Mouse (Mus musculus) frontal cortex, adult (tissue): ENCODE data around the gene Gstt4.
A peak's percentile ranks its signal among the peaks of the same experiment; 100 is the strongest.
"Not testable (repeated sequence)": the region's sequence is repeated elsewhere in the genome, so short reads cannot be mapped to it uniquely, and the experiment has no call there.

Source experiments
- ATAC-seq: cut with Nextera tagmentation; 2 replicates; pipeline ENCODE4 v1.9.2; 2017; ENCODE audit warnings: mild to moderate bottlenecking, moderate library complexity, mixed read lengths; ENCODE audit not compliant: low TSS enrichment

The Gstt4 gene

DNA sequence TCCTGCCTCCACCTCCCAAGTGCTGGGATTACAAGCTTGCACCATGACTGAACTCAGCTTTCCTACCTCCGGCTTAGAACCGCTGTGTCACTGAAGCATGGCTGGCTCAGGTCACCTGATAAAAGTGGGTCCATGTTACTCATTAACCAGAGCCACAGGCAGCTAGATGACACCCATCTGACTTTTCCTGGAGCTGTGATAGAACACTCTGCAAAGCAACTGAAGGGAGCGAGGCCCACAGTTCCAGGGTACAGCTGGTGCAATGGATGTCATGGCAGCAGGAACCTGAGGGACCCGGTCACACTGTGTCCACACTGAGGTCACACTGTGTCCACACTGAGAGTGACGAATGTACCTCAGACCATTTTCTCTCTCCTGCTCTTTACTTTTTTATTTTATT, 32.5 kb downstream of the Gstt4 start:
- ATAC-seq = no peak

DNA sequence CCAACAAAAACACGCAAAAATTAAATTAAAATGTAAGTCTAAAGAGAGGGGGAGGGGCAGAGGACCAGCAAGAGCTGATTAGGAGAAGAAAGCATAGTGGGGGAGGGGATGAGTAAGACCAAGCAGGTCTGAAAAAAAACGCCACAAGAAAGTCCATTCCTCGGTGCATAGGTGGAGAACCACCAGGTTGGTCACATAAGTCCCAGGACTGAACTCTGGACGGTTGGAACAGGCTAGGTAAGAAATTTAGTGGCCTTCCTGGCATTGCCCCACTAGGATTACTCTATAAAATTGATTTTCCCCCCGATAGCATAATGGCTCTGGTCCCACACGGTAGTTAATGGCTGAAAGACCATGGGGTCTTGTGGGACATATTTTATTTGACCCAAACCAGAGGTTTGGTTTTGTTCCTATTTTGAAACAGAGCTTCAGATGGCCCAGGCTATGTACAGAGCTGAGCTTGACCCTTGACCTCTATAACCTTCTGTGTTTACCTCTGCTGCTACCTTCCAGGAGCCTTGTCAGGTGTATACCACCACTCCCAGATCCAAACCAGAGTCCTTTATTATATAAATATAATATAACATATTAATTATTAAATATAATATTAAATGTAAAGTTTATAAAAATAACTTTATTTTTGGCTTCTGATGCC, 33.1 kb downstream of the Gstt4 start:
- no peak for ATAC-seq

DNA sequence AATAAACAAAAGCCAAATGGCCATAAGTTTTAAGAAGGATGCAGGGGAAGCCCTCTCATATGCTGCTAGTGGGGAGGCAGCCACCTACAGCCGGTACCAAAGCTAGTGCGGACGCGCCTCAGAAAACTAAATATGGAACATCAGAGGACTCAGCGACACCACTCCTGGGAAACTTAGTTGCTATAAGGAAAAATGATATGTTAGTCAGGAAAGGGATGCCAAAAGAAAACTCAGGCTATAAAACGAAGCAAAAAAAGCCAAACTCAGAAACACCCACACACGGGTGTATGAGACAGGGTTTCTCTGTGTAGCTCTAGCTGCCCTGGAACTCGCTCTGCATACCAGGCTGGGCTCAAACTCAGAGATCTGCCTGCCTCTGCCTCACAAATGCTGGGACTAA, 34.1 kb downstream of the Gstt4 start:
- peak; percentile 98 for ATAC-seq

DNA sequence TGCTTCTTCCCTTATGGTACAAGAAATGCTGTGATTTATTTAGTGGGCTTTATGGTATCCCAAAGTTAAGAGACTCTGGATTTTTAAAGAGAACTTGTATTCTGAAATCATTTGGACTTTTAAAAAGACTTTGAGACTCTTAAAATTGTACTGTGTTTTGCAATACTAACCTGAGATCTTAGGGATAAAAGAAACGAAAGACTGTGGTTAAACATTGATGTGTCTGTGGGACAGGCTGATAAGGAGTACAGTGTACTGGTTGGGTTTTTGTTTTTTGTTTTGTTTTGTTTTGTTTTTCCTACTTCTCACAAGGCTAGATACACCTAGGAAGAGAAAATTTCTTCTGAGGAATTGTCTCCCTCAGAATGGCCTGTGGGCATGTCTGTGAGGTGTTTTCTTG, 36.9 kb downstream of the Gstt4 start:
- no peak for ATAC-seq

DNA sequence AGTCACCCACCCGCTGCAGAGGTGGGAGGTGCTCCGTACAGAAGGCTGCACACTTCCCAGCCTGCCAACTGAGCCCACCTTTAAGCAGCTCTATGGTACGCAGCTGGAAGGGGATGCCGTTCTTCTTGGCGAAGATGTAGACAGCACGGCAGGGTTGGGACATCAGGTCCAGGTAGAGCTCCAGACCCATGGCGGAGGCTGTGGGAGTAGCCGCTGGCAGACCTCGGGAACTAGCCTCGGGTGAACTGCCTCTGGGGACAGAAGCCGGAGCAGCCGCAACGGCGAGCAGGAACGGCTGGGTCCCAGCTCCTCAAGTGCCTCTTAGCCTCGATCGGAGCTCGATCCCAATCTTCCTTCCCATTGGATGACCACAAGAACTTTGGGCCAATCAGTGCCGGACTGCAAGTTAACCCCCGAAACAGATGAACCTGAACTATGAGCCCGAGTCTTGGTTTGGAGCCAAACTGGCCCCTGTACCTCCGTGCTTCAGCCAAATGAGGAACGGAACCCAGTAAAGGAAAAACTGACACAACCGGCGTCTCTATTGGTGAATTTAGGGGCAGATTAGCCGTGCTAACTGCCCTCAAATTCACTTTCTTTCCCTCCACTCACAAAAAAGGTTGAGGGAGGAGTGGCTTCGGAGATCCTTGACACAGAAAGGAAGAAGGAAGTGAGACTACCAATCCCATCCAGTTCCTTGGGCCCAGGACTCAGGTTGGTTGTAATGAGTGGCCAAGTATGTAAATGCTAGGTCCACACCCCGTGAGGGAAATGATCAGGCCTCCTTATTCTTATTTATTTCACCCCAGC, 41.4 kb downstream of the Gstt4 start, which contains the start of the genes Gm20441 and Gstt3:
Gene Gm20441, minus strand, starts transcription at position 186 of the 810 bp plus-strand sequence.
Gene Gstt3, minus strand, starts transcription at position 646 of the 810 bp plus-strand sequence.
- ATAC-seq = peak; percentile 50; the same call in 1 of the 2 replicates

DNA sequence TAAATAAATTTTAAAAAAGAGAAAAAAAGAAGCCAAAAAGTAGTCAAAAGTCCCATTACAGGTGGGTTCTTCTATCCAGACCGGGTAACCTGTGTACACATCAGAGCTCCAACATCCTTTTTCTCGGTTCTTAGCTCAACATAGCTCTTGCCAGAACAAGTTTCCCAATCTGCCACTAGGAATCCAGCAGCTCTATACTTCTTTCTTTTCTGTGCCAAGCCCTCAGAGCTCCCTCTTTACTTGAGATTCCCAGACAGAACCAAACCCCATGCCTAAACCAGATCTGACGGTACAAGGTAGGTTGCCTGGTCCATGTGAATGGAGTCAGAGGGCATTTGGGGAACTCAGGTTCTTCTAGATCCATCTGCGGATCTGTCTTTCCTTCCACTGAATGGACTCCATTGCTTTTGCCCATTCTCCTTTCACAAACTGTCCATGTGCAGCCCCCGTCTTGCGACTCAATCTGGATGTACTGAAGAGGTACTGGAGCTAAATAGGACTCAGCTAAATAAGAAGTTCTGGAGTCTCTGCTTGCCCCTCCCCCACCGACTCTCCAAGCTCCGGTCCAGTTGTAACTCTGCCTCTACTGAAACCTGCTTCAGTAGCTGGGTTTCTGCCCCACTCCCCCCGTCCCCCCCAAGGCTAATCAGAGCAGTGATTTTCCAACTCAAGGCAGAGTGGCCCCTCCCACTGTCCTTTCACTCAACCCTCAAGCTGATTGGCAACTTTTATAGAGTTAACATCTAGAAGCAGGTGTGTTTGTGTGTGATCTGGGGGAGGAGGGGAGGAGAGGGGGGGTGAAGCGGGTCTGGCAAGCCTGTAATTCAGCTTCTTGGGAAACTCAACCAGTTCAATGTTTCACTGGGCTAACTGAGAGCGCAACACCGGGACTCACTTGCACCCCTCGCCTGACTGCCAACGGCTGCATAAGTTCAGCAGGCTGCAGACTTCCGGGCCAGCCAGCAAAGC, 42.9 kb downstream of the Gstt4 start:
- no peak for ATAC-seq

DNA sequence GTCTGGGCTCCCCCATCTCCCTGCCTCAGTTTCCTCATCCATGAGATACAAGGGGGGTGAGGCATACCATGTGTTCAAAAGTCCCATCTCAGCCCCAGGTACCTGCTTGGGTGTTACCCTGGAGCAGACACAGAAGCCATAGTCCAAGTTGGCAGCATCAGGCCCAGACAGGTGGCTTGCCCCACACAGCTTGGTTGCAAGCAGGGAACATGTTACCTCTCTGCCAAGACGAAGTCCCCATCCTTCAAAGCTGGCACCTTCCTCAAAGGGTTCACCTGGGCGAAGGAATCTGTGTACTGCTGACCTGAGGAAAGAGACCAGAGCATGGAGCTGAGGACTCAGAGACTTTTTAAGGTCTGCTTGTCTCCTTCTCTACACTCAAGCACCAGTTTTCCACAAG, 44.5 kb downstream of the Gstt4 start:
- ATAC-seq = no peak

DNA sequence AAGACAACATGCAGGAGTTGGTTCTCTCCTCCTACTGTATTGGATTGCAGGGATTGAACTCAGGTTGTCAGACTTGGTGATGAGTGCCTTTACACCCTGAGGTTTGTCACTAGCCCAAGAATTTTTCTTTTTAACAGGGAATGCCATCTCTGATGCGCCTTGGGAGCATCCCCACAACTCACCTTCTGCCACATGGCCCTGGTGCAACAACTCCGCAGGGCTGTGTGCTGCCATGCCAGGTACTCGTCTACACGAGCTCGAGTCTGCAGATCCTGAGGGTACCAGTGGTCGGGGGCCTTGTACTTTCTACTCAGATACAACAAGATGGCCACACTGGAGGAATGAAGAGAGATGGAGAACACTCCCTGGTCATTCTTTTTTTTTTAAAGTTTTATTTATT, 45.8 kb downstream of the Gstt4 start:
- no peak for ATAC-seq

DNA sequence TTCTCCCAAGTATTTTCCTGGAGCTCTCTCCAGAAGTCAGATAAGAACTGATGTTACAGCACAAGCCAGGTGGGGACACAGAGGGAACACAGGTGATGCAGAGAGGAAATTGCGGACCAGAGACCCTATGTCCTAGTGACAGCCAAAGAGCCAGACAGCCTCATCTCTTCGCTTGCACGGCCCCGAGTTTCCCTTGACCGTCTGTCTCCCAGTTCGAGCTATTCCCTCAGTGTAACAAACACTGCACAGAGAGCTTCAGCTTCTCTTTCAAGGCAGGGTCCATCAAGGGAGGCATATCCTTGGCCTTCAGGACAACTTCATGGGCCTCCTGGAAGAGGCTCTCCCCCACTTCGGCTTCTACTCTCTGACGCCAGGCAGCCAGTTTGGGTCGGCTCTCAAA, 47.8 kb downstream of the Gstt4 start:
- ATAC-seq = no peak

DNA sequence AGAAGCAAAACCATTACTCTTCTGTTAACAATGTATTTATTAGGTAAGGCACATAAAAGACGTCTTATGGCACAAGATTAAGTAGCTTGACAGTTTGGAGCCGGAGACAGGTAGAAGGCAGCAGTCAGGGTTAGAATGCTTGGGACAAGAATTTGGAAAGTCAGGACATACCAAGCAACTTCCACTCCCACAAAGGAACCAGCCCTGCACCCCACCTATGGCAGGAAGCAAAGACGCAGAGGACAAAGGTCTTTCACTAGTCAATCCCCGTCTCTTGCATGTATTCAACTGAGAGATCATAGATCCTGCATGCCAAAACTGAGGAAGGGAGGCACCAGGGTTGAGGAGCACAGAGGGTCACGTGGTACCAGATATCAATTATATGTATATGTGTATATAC, 48.2 kb downstream of the Gstt4 start:
- no peak for ATAC-seq

DNA sequence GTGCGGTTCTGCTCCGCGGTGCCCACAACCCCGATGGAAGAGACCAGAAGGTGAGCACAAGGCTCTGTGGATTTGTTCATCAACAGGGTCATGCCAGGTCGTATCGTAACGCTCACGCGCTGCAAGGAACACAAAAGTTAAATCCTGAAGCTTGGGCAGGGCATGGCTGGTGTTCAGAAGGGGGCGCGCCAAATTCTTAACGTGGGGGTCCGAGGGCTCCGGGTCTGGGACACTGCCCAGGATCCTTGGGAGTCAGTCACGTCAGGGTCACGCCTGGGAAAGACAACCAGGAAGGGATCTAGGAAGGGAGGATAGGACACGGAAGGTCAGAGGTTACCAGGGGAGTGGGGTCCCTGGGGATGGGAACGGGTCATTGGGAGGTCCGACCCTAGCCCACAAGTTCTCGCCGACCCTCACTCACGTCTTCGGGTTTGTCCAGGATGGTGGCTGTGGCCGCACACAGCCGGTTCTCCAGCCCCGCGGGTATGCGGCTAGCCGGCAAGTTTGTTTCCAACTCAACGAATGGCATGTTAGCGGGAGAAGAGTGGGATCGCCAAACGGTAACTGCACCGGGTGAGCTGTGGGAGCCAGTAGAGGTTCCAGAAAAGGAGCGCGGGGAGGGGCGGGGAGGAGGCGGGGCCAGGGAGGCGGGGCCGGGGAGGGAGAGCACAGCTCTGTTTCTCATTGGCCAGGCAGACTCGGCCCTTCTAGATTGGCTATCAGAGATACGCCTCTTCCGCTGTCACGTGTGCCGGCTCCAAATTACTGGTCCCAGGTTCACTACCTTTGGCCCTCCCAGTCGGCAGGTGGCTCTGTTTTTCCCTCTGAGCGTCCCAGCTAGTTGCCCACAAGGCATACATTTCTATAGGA, 49.3 kb downstream of the Gstt4 start, which contains the start of gene Ddt:
Gene Ddt, minus strand, starts transcription at position 620 of the 870 bp plus-strand sequence.
- ATAC-seq = peak; percentile 95

DNA sequence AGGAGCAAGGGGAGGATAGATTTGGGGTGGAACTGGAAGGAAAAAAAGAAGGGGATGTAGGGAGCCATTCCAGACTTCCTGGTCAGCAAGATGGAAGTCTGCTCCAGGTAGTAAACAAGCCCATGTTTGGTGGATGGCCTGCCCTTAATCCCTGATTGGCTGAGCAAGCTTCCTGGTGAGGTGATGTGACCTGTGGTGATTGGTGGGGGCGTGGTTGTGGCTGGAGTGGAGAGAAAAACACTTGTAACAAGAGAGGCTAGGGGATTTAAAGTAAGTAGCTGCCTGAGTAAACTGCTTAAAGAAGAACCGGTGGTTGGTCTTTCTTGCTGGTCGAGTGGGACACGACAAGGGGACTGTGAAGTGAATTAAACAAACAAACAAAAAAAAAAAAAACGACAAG, 54.6 kb downstream of the Gstt4 start:
- ATAC-seq = not testable (repeated sequence)

DNA sequence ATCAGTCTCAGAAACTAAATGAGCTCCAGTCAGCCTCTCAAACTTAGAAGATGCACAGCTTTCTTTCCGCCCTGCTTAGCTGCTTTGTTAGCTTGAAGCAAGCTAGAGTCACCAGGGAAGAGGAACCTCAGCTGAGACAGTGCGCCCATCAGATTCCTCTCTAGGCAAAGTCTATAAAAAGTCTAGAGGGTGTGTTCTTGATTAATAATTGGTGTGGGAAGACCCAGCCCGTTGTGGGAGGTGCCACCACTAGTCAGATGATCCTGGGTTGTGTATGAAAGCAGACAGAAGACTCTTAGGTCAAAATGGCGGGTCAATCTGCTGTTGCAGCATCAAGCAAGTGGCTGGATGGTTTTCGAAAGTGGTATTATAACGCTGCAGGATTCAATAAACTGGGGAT, 55.5 kb downstream of the Gstt4 start:
- no peak for ATAC-seq
